Mouse (Mus musculus) stomach, postnatal 0 days (tissue): ENCODE data around the gene Ppp1ca.

Experiments
- CTCF ChIP-seq: IDR thresholded peaks from 2 replicates; pipeline ENCODE4 v1.5.1; 2016; ENCODE audit warnings: antibody characterized with exemption, low read depth, mild to moderate bottlenecking, moderate library complexity
- EP300 ChIP-seq: optimal IDR thresholded peaks from 2 replicates; pipeline ENCODE3; 2016; ENCODE audit warnings: antibody characterized with exemption

- TF ChIP-seq CTCF, result no peak
- no peak for TF ChIP-seq EP300
These were observed 42.7 kb downstream of the Ppp1ca start for GRCm38 (mm10) chr19:4234548-4234947.
